Mouse (Mus musculus): ENCODE results near the gene Nppa.

The Nppa gene

DNA sequence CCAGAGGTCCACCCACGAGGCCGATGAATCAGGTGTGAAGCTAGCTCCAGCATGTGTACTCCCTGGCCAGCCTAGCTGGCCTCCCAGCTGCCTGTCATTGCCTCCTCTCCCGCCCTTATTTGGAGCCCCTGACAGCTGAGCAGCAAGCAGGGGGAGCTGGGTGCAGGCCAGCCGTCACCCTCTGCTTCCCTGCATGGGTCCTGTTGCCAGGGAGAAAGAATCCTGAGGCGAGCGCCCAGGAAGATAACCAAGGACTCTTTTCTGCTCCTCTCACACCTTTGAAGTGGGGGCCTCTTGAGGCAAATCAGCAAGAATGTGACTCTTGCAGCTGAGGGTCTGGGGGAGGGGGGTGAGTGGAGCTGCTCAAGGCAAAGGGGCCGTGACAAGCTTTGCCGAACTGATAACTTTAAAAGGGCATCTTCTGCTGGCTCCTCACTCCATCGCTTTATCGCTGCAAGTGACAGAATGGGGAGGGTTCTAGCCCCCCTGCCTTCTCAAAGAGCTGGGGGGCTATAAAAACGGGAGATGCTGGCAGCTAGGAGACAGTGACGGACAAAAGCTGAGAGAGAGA is at the start of gene Nppa:
Gene Nppa (plus strand): TSS at position 521 of the 571 bp plus-strand sequence.
- DNase-seq = no peak

GRCm38 (mm10) chr4:147953590-147953989 is 46.9 kb upstream of the Nppa start:
- no peak for DNase-seq

- DNase-seq = no peak
Observed at GRCm38 (mm10) chr4:147957141-147957540, 43.4 kb upstream of the Nppa start.

- DNase-seq = peak in 1 of 2 experiments; percentile 22
Observed at GRCm38 (mm10) chr4:147959881-147960831, 40.4 kb upstream of the Nppa start.

GRCm38 (mm10) chr4:147962781-147963180 is 37.7 kb upstream of the Nppa start:
- no peak for DNase-seq

DNA sequence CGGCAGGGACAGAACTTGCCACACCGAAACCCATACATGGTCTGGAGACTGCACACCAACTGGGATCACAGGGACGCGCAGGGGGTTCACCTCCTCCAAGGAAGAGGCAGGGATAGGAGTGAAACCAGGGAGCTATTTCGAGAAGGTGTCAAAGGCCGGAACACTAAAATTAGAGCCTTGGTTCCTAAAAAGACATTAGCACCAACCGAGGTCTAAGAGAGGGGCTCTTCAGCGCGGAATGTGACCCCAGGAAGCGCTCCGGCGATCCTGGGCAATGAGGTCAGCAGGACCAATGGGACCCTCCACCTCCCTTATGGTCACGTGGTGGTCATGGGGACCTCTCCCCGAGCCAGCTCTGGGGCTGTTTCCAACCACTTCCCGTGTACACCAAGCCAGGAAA is 36.9 kb upstream of the Nppa start:
- DNase-seq = no peak

DNA sequence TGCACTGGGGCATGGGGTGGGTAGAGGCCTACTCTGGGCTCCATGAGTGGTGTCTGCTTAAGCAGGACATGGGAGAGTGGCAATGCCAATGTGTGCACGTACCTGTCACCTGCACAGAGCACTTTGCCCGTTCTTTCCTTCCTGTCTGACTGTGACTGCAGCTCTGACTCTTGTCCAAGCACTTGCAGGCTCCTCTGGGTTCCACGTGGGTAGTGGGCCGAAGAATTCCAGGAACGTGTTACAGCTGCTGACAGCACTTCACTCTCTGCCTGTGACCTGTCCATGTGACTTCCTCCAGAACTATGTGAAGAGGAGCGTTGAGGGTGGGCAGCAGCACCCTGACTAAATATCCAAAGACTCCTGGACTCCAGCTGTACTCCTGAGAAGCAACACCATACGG is 34.8 kb upstream of the Nppa start:
- DNase-seq = no peak

DNA sequence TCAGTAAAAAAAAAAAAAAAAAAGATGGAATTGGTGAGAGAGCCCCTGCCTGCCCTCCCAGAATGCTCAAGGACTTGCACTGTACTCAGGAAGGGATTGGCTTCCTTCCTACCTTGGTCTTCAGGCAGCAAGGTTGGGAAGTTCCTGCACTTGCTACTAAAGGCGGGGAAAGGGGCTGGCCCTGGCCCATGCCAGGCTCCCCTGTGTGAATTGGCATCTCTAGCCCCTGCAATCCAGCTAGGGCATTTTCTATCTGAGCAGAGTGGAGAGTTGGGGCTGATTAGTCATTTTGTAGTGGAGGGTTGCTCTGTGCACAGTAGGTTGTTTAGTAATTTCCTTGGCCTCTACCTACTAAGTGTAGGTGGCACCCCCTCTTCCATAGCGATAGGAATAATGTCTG is 31.7 kb upstream of the Nppa start:
- DNase-seq = no peak

DNA sequence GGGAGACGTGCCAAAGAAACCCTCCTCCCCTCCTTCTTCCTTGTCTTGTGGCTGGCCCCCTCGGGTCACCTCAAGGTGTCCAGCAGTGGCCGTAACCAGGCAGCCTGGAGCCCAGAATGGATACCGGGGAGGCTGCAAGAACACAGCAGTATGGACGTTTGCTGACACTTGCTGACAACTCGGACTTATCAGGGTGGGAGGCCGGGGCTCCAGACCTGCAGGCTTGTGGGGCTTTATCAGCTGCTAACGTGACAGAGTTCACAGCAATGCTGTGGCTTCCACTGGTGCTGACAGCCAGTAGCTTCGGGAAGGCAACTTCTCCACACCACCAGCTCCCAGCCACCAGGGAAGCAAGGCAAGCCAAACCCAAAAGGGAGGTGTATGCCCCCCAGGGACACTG is 31.2 kb upstream of the Nppa start:
- no peak for DNase-seq

DNA sequence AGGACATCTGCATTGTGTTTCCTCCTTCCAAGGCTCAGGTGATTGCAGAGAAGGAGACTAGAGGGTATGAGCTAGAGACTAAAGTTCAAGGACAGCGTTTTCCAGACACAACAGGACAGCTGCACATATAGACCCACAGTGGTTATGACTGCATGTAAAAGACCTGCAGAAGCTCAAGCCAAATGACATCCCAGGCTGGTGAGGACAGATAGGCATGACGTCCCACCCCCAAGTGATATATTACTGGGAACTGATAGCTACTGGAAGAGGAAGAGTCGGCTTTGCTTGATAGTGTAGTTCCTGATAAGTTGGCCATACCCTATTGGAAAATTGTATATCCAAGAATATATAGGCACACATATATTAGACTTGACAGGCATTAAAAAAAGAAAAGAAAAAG is 24.3 kb upstream of the Nppa start:
- DNase-seq = no peak

GRCm38 (mm10) chr4:147977726-147978125 is 22.8 kb upstream of the Nppa start:
- DNase-seq = no peak

- DNase-seq = no peak
Observed at GRCm38 (mm10) chr4:147978391-147978790, 22.1 kb upstream of the Nppa start.

- DNase-seq = no peak
Observed at GRCm38 (mm10) chr4:147979441-147979860, 21.1 kb upstream of the Nppa start.

DNA sequence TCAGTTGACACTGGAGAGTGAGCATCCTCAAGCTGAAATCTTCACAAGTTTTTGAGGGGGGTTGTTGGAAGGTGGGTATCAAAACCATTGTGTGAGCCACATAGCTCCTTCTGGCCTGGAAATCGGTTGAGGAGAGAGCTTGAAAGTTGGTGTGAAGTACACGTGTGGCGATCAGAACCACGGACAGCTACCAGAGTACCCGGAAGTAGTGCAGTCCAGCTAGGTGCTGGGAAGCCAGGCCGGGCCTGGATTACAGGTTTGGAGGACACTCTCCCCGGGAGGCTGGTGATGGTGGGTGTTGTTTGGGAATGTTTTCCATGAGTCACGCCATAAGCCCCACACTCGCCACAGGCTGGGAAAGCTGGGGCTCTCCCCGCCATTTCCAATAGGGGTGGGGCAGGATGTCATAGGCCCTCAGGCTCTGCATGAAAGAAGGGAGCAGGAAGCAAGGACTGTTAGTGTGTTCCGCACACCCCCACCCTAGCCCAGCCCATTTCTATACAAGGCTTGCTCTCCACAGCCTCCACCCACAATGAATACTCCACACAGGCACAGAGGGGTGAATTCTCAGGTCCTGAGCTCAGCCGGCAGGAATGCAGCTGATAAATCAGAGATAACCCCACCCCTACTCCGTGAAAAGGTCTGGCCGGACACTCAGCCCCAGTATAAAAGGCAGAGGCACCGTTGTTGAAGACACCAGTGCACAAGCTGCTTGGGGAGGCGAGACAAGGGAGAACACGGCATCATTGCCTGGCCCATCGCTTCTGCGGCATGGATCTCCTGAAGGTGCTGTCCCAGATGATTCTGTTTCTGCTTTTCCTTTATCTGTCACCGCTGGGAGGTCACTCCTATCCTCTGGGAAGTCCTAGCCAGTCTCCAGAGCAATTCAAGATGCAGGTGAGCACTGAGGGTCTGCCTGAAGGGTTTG is 15.1 kb upstream of the Nppa start, which contains the start of gene Nppb:
Gene Nppb (plus strand): TSS at position 584 of the 928 bp plus-strand sequence.
- DNase-seq = no peak

DNA sequence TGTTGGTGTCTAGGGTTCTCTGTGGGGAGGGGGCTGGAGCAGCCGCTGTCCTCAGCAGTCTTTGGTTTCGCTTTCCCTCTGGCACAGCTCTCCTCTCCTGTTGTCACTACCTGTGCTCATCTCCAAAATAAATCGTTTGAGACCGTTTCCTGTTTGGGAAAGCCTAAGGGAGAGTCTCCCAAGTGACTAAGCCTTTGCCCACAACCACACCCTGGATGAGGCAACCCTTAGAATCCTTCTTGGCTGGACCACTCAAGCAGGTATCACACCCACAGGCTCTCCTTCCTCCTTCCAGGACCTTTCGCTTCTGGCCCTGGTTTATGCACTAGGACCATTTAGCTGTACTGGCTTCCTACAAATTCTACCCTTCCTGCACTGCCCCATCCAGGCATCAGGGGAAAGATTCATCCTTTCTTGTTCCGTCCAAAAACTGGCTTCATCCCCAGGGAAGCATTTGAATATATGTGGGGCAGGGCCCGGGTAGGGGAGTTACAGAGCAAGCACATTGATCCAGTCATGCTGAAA is 6.9 kb upstream of the Nppa start:
- no peak for DNase-seq

DNA sequence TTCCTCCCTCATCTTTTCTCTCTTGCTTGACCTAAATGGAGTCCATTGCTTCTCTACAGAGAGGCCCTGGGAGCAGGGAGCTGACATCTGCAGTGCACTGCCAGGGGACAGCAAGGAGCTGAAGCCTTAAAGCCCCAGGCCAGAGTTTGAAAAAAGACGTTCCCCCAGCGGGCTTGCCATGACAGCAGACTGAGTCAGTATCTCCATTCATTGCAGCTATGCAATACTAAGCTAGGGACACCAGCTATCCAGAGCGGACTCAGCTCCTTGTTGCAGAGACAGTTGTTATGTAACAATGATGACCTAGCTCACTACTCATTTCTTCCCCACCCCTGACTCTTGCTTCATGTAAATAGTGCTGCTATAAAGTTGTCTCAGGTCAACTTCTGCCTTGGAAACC is 5.2 kb upstream of the Nppa start:
- no peak for DNase-seq

- DNase-seq = no peak
Observed at GRCm38 (mm10) chr4:148001013-148001789, 679 bp downstream of the Nppa start.

GRCm38 (mm10) chr4:148001866-148002265 is 1.3 kb downstream of the Nppa start:
- DNase-seq = no peak

- no peak for DNase-seq
Observed at GRCm38 (mm10) chr4:148004361-148004760, 3.8 kb downstream of the Nppa start.

- DNase-seq = no peak
Observed at GRCm38 (mm10) chr4:148008412-148008811, 7.9 kb downstream of the Nppa start.

DNA sequence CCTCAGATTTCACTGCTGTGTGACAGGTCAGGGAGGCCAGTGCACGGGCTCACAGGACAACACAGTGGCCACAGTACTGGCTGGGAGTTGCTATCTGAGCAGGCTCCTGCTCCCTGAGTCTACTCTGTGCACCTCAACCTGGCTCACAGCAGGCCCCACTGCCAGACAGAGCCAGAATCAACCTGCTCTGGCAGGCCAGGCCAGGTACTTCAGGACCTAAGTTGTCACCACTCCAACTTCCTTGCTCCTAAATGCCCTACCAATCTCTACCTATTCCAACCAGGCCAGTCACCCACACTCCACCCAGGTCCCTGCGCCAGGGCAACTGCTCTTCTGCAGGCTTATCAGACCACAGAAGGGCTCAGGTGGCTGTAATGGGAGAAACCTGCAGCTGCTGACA is 9.1 kb downstream of the Nppa start:
- DNase-seq = no peak

GRCm38 (mm10) chr4:148011332-148011731 is 10.8 kb downstream of the Nppa start:
- no peak for DNase-seq

Measured in thymus, adult 18-20 months (tissue).